Mouse (Mus musculus): ENCODE measurements around the gene Fosl1. TPM values are rescaled to one million over a fixed set of nuclear protein-coding genes. Genes with fewer than 3 reads are reported as not detected.
"Not testable (repeated sequence)": the region's sequence is repeated elsewhere in the genome, so short reads cannot be mapped to it uniquely, and the experiment has no call there.

Gene Fosl1
- polyA plus RNA-seq, 1 experiment, result 4.3 TPM

- TF ChIP-seq FLI1 (IDR thresholded peaks at IDR 0.05; ENCODE audit: low read length), result no peak
- TF ChIP-seq GATA1 (IDR thresholded peaks at IDR 0.05; ENCODE audit: borderline replicate concordance, low read length), result no peak
- no peaks in the 10 kb centered on the region for H3K9me3 ChIP-seq
- H3K4me1 ChIP-seq, result peaks cover 46% of the 10 kb centered on the region
- H3K4me3 ChIP-seq (replicated peaks), result no peak overlapping the region
- H3K36me3 ChIP-seq (replicated peaks; ENCODE audit: low read length), result peaks cover 53% of the 10 kb centered on the region
- H3K27me3 ChIP-seq (replicated peaks), result no peaks in the 10 kb centered on the region
Observed at GRCm38 (mm10) chr19:5486771-5487170, 39.4 kb downstream of the Fosl1 start.

GRCm38 (mm10) chr19:5487768-5488550 lies 40.6 kb downstream of the Fosl1 start, which contains the start of gene Mus81:
Gene Mus81 (minus strand): TSS chr19:5488402.
- TF ChIP-seq GATA1 (IDR thresholded peaks at IDR 0.05; ENCODE audit: borderline replicate concordance, low read length) (no peak), FLI1 (IDR thresholded peaks at IDR 0.05; ENCODE audit: low read length) (no peak)
- peaks cover 53% of the 10 kb centered on the region for H3K36me3 ChIP-seq (replicated peaks; ENCODE audit: low read length)
- H3K9me3 ChIP-seq, result no peaks in the 10 kb centered on the region
- peaks cover 58% of the 10 kb centered on the region for H3K4me1 ChIP-seq
- H3K4me3 ChIP-seq (replicated peaks), result peak within 1 kb of the TSS; percentile 93
- no peaks in the 10 kb centered on the region for H3K27me3 ChIP-seq (replicated peaks)

- H3K36me3 ChIP-seq (replicated peaks; ENCODE audit: low read length), result peaks cover 52% of the 10 kb centered on the region
- H3K27me3 ChIP-seq (replicated peaks), result no peaks in the 10 kb centered on the region
- peak overlapping the region; percentile 93 for H3K4me3 ChIP-seq (replicated peaks)
- peaks cover 69% of the 10 kb centered on the region for H3K4me1 ChIP-seq
- no peak for TF ChIP-seq FLI1 (IDR thresholded peaks at IDR 0.05; ENCODE audit: low read length)
- no peak for TF ChIP-seq GATA1 (IDR thresholded peaks at IDR 0.05; ENCODE audit: borderline replicate concordance, low read length)
- no peaks in the 10 kb centered on the region for H3K9me3 ChIP-seq
Observed at GRCm38 (mm10) chr19:5488878-5489571, 41.7 kb downstream of the Fosl1 start.

- H3K9me3 ChIP-seq; H3K27me3 ChIP-seq (replicated peaks): not testable (repeated sequence)
- Histone ChIP-seq H3K4me1 (peaks cover 71% of the 10 kb centered on the region), H3K36me3 (replicated peaks; ENCODE audit: low read length) (peaks cover 52% of the 10 kb centered on the region), H3K4me3 (replicated peaks) (peak overlapping the region; percentile 97)
Observed at GRCm38 (mm10) chr19:5489721-5490120, 42.4 kb downstream of the Fosl1 start.

- no peaks in the 10 kb centered on the region for H3K27me3 ChIP-seq (replicated peaks)
- no peaks in the 10 kb centered on the region for H3K9me3 ChIP-seq
- peaks cover 51% of the 10 kb centered on the region for H3K36me3 ChIP-seq (replicated peaks; ENCODE audit: low read length)
- peak within 1 kb of the TSS; percentile 97 for H3K4me3 ChIP-seq (replicated peaks)
- peaks cover 65% of the 10 kb centered on the region for H3K4me1 ChIP-seq
- TF ChIP-seq GATA1 (IDR thresholded peaks at IDR 0.05; ENCODE audit: borderline replicate concordance, low read length) (no peak), FLI1 (IDR thresholded peaks at IDR 0.05; ENCODE audit: low read length) (peak; percentile 68; the same call in 1 of the 2 replicates)
Observed at GRCm38 (mm10) chr19:5490313-5490897, 43.1 kb downstream of the Fosl1 start, which contains the start of gene Cfl1. Gene Cfl1 (plus strand): TSS chr19:5490455.

DNA sequence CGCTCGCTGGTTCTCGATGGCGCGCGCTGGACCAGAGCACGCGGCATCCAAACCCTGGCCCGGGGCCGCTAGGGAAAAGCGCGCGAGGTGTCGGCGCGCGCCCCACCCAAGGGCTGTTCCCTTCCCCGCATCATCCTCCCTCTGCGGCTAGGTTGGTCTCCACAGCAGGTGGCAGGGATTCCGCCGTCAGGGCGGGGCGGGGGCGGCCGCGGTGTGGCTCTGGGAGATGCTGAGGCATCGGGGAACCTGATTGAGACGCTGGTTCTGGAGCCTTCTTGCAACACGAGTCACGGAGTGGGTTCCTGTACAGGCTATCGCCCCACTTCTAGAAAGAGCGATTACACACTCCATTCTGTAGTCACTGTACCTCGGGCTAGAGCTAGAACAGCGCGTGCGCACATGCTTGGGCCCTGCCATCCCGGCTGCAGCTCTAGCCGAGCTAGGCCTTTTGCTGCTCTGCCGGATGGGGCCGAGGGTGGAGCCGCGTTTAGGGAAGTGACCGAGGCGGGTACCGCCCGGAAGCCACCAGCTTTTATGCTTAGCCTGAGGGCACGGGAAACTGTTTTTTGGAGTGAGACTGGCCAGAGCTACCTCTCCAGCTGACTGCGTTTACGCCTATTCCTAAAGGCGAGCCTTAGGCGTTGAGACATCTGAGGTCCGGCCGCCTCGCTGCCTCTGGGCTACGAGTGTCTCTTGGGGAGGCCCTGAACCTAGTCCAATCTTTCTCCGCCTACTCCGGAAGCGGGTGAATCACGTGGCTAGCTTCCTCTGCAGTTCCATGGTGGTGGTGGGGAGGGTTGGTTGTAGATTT lies 43.8 kb downstream of the Fosl1 start:
- TF ChIP-seq FLI1 (IDR thresholded peaks at IDR 0.05; ENCODE audit: low read length), result no peak; the same call in 1 of the 2 replicates
- TF ChIP-seq GATA1 (IDR thresholded peaks at IDR 0.05; ENCODE audit: borderline replicate concordance, low read length), result no peak
- peaks cover 62% of the 10 kb centered on the region for H3K4me1 ChIP-seq
- H3K27me3 ChIP-seq (replicated peaks), result no peaks in the 10 kb centered on the region
- peaks cover 51% of the 10 kb centered on the region for H3K36me3 ChIP-seq (replicated peaks; ENCODE audit: low read length)
- peak overlapping the region; percentile 97 for H3K4me3 ChIP-seq (replicated peaks)
- H3K9me3 ChIP-seq, result no peaks in the 10 kb centered on the region

DNA sequence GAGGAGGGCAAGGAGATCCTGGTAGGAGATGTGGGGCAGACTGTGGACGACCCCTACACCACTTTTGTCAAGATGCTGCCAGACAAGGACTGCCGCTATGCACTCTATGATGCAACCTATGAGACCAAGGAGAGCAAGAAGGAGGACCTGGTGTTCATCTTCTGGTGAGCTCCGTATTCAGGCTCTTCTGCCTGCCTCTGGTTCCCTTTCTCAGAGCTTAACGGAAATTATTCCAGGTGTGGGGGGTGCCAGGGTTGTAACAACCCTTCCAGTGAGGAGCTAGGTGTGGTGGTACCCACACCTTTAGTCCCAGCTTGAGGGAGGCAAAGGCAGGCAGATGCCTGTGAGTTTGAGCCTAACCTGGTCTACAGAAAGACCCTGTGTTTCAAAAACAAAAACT lies 45.3 kb downstream of the Fosl1 start:
- Histone ChIP-seq H3K36me3 (replicated peaks; ENCODE audit: low read length) (peaks cover 57% of the 10 kb centered on the region), H3K27me3 (replicated peaks) (no peaks in the 10 kb centered on the region), H3K9me3 (no peaks in the 10 kb centered on the region), H3K4me3 (replicated peaks) (no peak overlapping the region), H3K4me1 (peaks cover 57% of the 10 kb centered on the region)
- no peak for TF ChIP-seq GATA1 (IDR thresholded peaks at IDR 0.05; ENCODE audit: borderline replicate concordance, low read length)
- TF ChIP-seq FLI1 (IDR thresholded peaks at IDR 0.05; ENCODE audit: low read length), result no peak

DNA sequence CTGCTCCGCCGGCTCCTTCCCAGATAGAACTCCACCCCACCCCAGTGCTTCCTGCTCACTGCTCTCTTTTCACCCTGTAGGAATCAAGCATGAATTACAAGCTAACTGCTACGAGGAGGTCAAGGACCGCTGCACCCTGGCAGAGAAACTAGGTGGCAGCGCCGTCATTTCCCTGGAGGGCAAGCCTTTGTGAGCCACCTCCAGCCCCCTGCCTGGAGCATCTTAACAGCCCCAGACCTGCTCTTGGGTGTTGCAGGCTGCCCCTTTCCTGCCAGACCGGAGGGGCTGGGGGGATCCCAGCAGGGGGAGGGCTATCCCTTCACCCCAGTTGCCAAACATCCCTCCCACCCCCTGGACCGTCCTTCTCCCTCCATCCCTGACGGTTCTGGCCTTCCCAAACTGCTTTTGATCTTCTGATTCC lies 46.0 kb downstream of the Fosl1 start:
- Histone ChIP-seq H3K36me3 (replicated peaks; ENCODE audit: low read length) (peaks cover 63% of the 10 kb centered on the region), H3K4me1 (peaks cover 56% of the 10 kb centered on the region)
- not testable (repeated sequence) for H3K4me3 ChIP-seq (replicated peaks); H3K27me3 ChIP-seq (replicated peaks); H3K9me3 ChIP-seq

DNA sequence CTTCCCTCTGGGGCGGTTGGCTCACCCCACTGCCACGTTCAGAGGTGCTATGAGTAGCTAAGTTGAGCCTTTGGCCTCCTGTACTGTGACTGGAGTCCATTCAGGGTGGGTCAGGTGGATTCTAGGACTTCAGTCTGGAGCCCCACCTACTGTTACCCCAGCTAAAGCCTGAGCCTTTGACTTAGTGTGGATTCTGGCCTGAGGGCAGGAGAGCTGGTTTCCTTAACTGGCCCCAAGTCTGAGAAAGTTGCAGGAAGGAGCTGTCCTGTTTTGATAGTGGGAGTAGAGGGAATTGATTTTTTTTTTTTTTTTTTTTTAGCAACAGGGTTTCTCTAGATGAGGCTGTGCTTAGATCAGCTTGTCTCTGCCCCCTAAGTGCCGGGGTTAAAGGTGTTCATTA lies 47.0 kb downstream of the Fosl1 start:
- peaks cover 46% of the 10 kb centered on the region for H3K4me1 ChIP-seq
- H3K27me3 ChIP-seq (replicated peaks), result no peaks in the 10 kb centered on the region
- H3K4me3 ChIP-seq (replicated peaks), result no peak overlapping the region
- TF ChIP-seq GATA1 (IDR thresholded peaks at IDR 0.05; ENCODE audit: borderline replicate concordance, low read length) (no peak), FLI1 (IDR thresholded peaks at IDR 0.05; ENCODE audit: low read length) (no peak)
- no peaks in the 10 kb centered on the region for H3K9me3 ChIP-seq
- peaks cover 71% of the 10 kb centered on the region for H3K36me3 ChIP-seq (replicated peaks; ENCODE audit: low read length)
